8 mouse cellular contexts compared by ENCODE assay signal in the genomic region with DNA sequence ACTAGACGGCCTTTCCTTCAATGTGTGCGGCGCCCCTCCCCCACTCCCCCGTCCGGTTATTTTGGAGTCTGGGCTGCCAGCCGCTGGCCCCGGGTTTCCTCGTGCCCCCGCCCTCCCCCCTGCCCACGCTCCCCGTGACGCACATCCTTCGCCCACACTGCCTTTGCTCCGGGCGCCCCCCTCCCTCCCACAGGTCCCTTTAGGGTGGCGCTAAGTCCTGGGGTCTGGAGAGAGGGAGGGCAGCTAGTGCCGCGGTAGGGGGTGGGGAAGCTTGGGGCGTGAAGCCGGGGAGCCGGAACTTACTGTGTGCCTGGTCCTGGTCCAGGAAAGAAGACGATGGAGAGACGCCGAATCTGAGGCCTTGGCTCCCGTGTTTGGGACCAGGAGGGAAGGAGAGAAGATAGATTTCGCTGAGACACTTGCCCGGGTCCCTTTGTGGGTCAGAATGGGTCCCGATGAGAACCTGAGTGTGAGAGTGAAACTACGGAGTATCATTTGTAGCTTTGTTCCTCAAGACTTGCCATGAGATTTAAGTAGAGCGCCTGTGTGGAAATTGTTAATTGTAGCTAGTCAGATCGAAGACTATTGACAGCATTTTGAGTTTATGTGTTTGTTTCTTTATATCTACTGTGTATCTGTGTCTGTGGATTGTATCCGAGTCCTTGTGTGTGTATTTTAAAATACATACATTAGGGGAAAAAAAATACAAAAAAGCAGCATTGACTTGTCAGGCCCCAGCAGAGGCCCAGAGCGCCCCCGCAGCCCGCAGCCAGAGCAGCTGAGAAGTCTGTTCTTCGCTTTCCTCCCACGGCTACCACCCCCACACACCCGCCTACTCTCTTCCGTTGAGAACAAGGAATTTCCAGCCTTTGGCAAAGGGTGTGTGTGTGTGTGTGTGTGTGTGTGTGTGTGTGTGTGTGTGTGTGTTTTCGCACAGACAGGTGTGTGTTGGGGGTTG. TPM values are rescaled to one million over a fixed set of nuclear protein-coding genes. Genes with fewer than 3 reads are reported as not detected.
A peak's percentile ranks its signal among the peaks of the same experiment; 100 is the strongest.
DNase-seq lines count a peak whose midpoint lies in the region; ATAC-seq and TF ChIP-seq lines count a peak whose summit lies in the region.

A gene (minus strand): TSS at position 476 of the 958 bp plus-strand sequence.

- H3K27ac ChIP-seq in embryonic facial prominence, embryonic 15.5 days (replicated peaks), result peak within 1 kb of the TSS; percentile 99
- H3K27ac ChIP-seq in heart, embryonic 13.5 days (replicated peaks), result peak within 1 kb of the TSS; percentile 99
- H3K27ac ChIP-seq in kidney, postnatal 0 days, result peak within 1 kb of the TSS; percentile 97
- H3K27ac ChIP-seq in liver, embryonic 15.5 days (replicated peaks), result peak within 1 kb of the TSS; percentile 80
- peak within 1 kb of the TSS; percentile 88 for H3K27ac ChIP-seq in neural tube, embryonic 11.5 days (ENCODE audit: low read depth, low read length)
- peak within 1 kb of the TSS; percentile 94 for H3K27ac ChIP-seq in testis, adult 2 months (ENCODE audit: control insufficient read depth, insufficient read depth, low read depth, low read length)

- H3K4me2 ChIP-seq in embryonic facial prominence, embryonic 15.5 days (replicated peaks), result peak within 1 kb of the TSS; percentile 80
- peak within 1 kb of the TSS; percentile 78 for H3K4me2 ChIP-seq in heart, embryonic 13.5 days
- peak within 1 kb of the TSS; percentile 77 for H3K4me2 ChIP-seq in kidney, postnatal 0 days (ENCODE audit: low read length)
- peak within 1 kb of the TSS; percentile 71 for H3K4me2 ChIP-seq in liver, embryonic 15.5 days
- peak within 1 kb of the TSS; percentile 81 for H3K4me2 ChIP-seq in neural tube, embryonic 11.5 days (ENCODE audit: low read depth)

- no peaks in the 10 kb centered on the region for H3K27me3 ChIP-seq in embryonic facial prominence, embryonic 15.5 days
- peaks cover 6% of the 10 kb centered on the region for H3K27me3 ChIP-seq in heart, embryonic 13.5 days (replicated peaks)
- no peaks in the 10 kb centered on the region for H3K27me3 ChIP-seq in kidney, postnatal 0 days (ENCODE audit: insufficient read depth, low read length)
- H3K27me3 ChIP-seq in liver, embryonic 15.5 days, result peaks cover 64% of the 10 kb centered on the region
- H3K27me3 ChIP-seq in neural tube, embryonic 11.5 days (ENCODE audit: control insufficient read depth, insufficient read depth, low read length), result peaks cover 44% of the 10 kb centered on the region
- H3K27me3 ChIP-seq in testis, adult 2 months (ENCODE audit: control insufficient read depth, insufficient read depth, low read length), result no peaks in the 10 kb centered on the region

- peak; percentile 29 for TF ChIP-seq CTCF in kidney, postnatal 0 days (IDR thresholded peaks at IDR 0.05; ENCODE audit: low read depth)
- no peak for TF ChIP-seq CTCF in testis, adult 2 months (IDR thresholded peaks at IDR 0.05; ENCODE audit: control insufficient read depth, insufficient read depth, insufficient replicate concordance, low read depth, low read length)

- H3K9ac ChIP-seq in embryonic facial prominence, embryonic 15.5 days, result peak within 1 kb of the TSS; percentile 87
- peak within 1 kb of the TSS; percentile 90 for H3K9ac ChIP-seq in heart, embryonic 13.5 days
- H3K9ac ChIP-seq in kidney, postnatal 0 days (ENCODE audit: low read depth, low read length), result peak within 1 kb of the TSS; percentile 82
- H3K9ac ChIP-seq in liver, embryonic 15.5 days, result no peak within 1 kb of the TSS
- peak within 1 kb of the TSS; percentile 64 for H3K9ac ChIP-seq in neural tube, embryonic 11.5 days (ENCODE audit: low read length)

- H3K4me3 ChIP-seq in embryonic facial prominence, embryonic 15.5 days (replicated peaks), result peak within 1 kb of the TSS; percentile 81
- peak within 1 kb of the TSS; percentile 73 for H3K4me3 ChIP-seq in heart, embryonic 13.5 days
- peak within 1 kb of the TSS; percentile 82 for H3K4me3 ChIP-seq in kidney, postnatal 0 days (replicated peaks; ENCODE audit: low read depth, low read length)
- peak within 1 kb of the TSS; percentile 58 for H3K4me3 ChIP-seq in liver, embryonic 15.5 days (replicated peaks)
- peak within 1 kb of the TSS; percentile 62 for H3K4me3 ChIP-seq in neural tube, embryonic 11.5 days (ENCODE audit: low read depth, low read length)
- H3K4me3 ChIP-seq in testis, adult 2 months (ENCODE audit: control insufficient read depth, low read depth, low read length), result peak within 1 kb of the TSS; percentile 93

- peaks cover 12% of the 10 kb centered on the region for H3K36me3 ChIP-seq in embryonic facial prominence, embryonic 15.5 days
- H3K36me3 ChIP-seq in heart, embryonic 13.5 days, result peaks cover 16% of the 10 kb centered on the region
- peaks cover 16% of the 10 kb centered on the region; the same call in 1 of the 2 replicates for H3K36me3 ChIP-seq in kidney, postnatal 0 days (ENCODE audit: insufficient read depth, low read length)
- no peaks in the 10 kb centered on the region for H3K36me3 ChIP-seq in liver, embryonic 15.5 days (replicated peaks)
- H3K36me3 ChIP-seq in neural tube, embryonic 11.5 days (ENCODE audit: control insufficient read depth, insufficient read depth, low read length), result no peaks in the 10 kb centered on the region
- H3K36me3 ChIP-seq in testis, adult 2 months (ENCODE audit: control insufficient read depth, insufficient read depth, low read length), result no peaks in the 10 kb centered on the region

- WGBS in embryonic facial prominence, embryonic 15.5 days, result under 1% methylated on average over 38 of the region's 40 CpGs
- WGBS in heart, embryonic 13.5 days, result 2% methylated on average over 40 of the region's 40 CpGs
- 2% methylated on average over 39 of the region's 40 CpGs for WGBS in kidney, postnatal 0 days
- 4% methylated on average over 40 of the region's 40 CpGs for WGBS in liver, embryonic 15.5 days (ENCODE audit: insufficient replicate concordance)
- 3% methylated on average over 38 of the region's 40 CpGs for WGBS in neural tube, embryonic 11.5 days

- peak; percentile 88 for DNase-seq in A20 (ENCODE audit: low read depth, low spot score)
- peak; percentile 89 for DNase-seq in adrenal gland, adult 2 months
- peak; percentile 92 for DNase-seq in kidney, postnatal 0 days (ENCODE audit: low spot score)
- DNase-seq in neural tube, embryonic 11.5 days (ENCODE audit: low spot score), result peak; percentile 66

- peaks cover 53% of the 10 kb centered on the region for H3K4me1 ChIP-seq in embryonic facial prominence, embryonic 15.5 days
- peaks cover 53% of the 10 kb centered on the region for H3K4me1 ChIP-seq in heart, embryonic 13.5 days
- peaks cover 27% of the 10 kb centered on the region for H3K4me1 ChIP-seq in kidney, postnatal 0 days (replicated peaks; ENCODE audit: insufficient read depth, low read length)
- peaks cover 49% of the 10 kb centered on the region for H3K4me1 ChIP-seq in liver, embryonic 15.5 days (replicated peaks)
- H3K4me1 ChIP-seq in neural tube, embryonic 11.5 days (ENCODE audit: control insufficient read depth, insufficient read depth, low read length), result peaks cover 19% of the 10 kb centered on the region; the same call in 1 of the 2 replicates
- H3K4me1 ChIP-seq in testis, adult 2 months (ENCODE audit: control insufficient read depth, insufficient read depth, low read length), result peaks cover 24% of the 10 kb centered on the region

- TF ChIP-seq POLR2A in testis, adult 2 months (IDR thresholded peaks at IDR 0.05; ENCODE audit: control insufficient read depth, low read depth, low read length), result 0 out of 2 replicates have a peak, but pooled peaks have one; percentile 24

- peak; percentile 59 for ATAC-seq in embryonic facial prominence, embryonic 15.5 days (ENCODE audit: insufficient number of reproducible peaks, low FRiP score, low TSS enrichment, low read depth)
- peak; percentile 27 for ATAC-seq in heart, embryonic 13.5 days (ENCODE audit: extremely low read depth, insufficient number of reproducible peaks, low FRiP score, low TSS enrichment)
- 0 out of 2 replicates have a peak, but pooled peaks have one; percentile 22 for ATAC-seq in kidney, postnatal 0 days (replicated peaks; ENCODE audit: low FRiP score, low read depth)
- peak; percentile 20; the same call in 1 of the 2 replicates for ATAC-seq in liver, embryonic 15.5 days (ENCODE audit: insufficient read depth)
- 0 out of 2 replicates have a peak, but pooled peaks have one; percentile 22 for ATAC-seq in neural tube, embryonic 11.5 days (ENCODE audit: insufficient read depth, low FRiP score, low TSS enrichment)

- no peaks in the 10 kb centered on the region for H3K9me3 ChIP-seq in embryonic facial prominence, embryonic 15.5 days (replicated peaks)
- no peaks in the 10 kb centered on the region for H3K9me3 ChIP-seq in heart, embryonic 13.5 days
- no peaks in the 10 kb centered on the region for H3K9me3 ChIP-seq in kidney, postnatal 0 days (replicated peaks; ENCODE audit: low read length)
- H3K9me3 ChIP-seq in liver, embryonic 15.5 days (replicated peaks), result no peaks in the 10 kb centered on the region
- no peaks in the 10 kb centered on the region for H3K9me3 ChIP-seq in neural tube, embryonic 11.5 days (ENCODE audit: control insufficient read depth, low read length)

RNA-seq across cellular contexts. Expression of the gene that starts here (rescaled TPM):
- 10 to 100 TPM; 16.9 to 26.6 TPM for total RNA-seq in adrenal gland, adult 2 months (2021)
- 35.9 and 38.7 TPM in 2 replicates for polyA plus RNA-seq in adrenal gland, adult 2 months (2012; rRNA removed)
- polyA plus RNA-seq in embryonic facial prominence, embryonic 15.5 days (2015; fragmentation: Nextera tagmentation; extraction: Ambion mirVana), result 30.8 and 33.2 TPM in 2 replicates
- 9.7 and 10.4 TPM in 2 replicates for polyA plus RNA-seq in heart, embryonic 13.5 days (2015; fragmentation: Nextera tagmentation; extraction: Ambion mirVana)
- 21.5 and 24.3 TPM in 2 replicates for polyA plus RNA-seq in kidney, postnatal 0 days (2015; fragmentation: Nextera tagmentation; extraction: Ambion mirVana)
- polyA plus RNA-seq in liver, embryonic 15.5 days (2015; fragmentation: Nextera tagmentation; extraction: Ambion mirVana), result 2.9 and 3.5 TPM in 2 replicates
- 6.2 and 7.8 TPM in 2 replicates for polyA plus RNA-seq in neural tube, embryonic 11.5 days (2014; fragmentation: Nextera tagmentation; extraction: Ambion mirVana)
- polyA plus RNA-seq in testis, adult 2 months (2012; rRNA removed), result 24.6 and 26.2 TPM in 2 replicates

Comparison
In these comparisons a context has a peak if more than half of its experiments do, and no peak if none do; other contexts are left out.
1. Peak in every context shown above with its lines: DNase-seq, ATAC-seq, H3K4me3 ChIP-seq and H3K27ac ChIP-seq.